Mouse (Mus musculus) spleen, postnatal 14 days (tissue): Measurements from ENCODE around the gene Zfp652.
"Not testable (repeated sequence)": the region's sequence is repeated elsewhere in the genome, so short reads cannot be mapped to it uniquely, and the experiment has no call there.

Experiments used
- DNase-seq, 2 experiments: peaks; one replicate each; pipeline ENCODE4 v3.0.0; 2021 to 2022; ENCODE audit warnings: low spot score in 2 of 2

Gene Zfp652

GRCm38 (mm10) chr11:95710478-95710877, 2.0 kb upstream of the Zfp652 start:
- no peak for DNase-seq

- DNase-seq: no peak
Observed at GRCm38 (mm10) chr11:95712085-95712562, 349 bp upstream of the Zfp652 start.

- peak; percentile 44 to 55 for DNase-seq
Observed at GRCm38 (mm10) chr11:95713225-95713810, 845 bp downstream of the Zfp652 start.

GRCm38 (mm10) chr11:95713811-95714241, 1.4 kb downstream of the Zfp652 start:
- DNase-seq: no peak

GRCm38 (mm10) chr11:95714411-95714810, 1.9 kb downstream of the Zfp652 start:
- DNase-seq: no peak

GRCm38 (mm10) chr11:95716136-95716535, 3.7 kb downstream of the Zfp652 start:
- DNase-seq: no peak

GRCm38 (mm10) chr11:95719356-95719755, 6.9 kb downstream of the Zfp652 start:
- DNase-seq: no peak

- DNase-seq: no peak
Observed at GRCm38 (mm10) chr11:95723287-95723686, 10.8 kb downstream of the Zfp652 start, which contains the start of gene B130006D01Rik. TSS of gene B130006D01Rik (plus strand) at chr11:95723587.

- no peak for DNase-seq
Observed at GRCm38 (mm10) chr11:95724466-95724865, 12.0 kb downstream of the Zfp652 start.

GRCm38 (mm10) chr11:95726156-95726555, 13.7 kb downstream of the Zfp652 start:
- DNase-seq: no peak

GRCm38 (mm10) chr11:95727947-95728346, 15.5 kb downstream of the Zfp652 start:
- DNase-seq: no peak

GRCm38 (mm10) chr11:95728916-95729907, 16.7 kb downstream of the Zfp652 start:
- DNase-seq: no peak

- DNase-seq: no peak
Observed at GRCm38 (mm10) chr11:95734485-95734884, 22.0 kb downstream of the Zfp652 start.

- DNase-seq: no peak
Observed at GRCm38 (mm10) chr11:95737811-95738210, 25.3 kb downstream of the Zfp652 start.

GRCm38 (mm10) chr11:95744521-95744920, 32.0 kb downstream of the Zfp652 start:
- DNase-seq: no peak

- no peak for DNase-seq
Observed at GRCm38 (mm10) chr11:95746821-95747220, 34.3 kb downstream of the Zfp652 start.

GRCm38 (mm10) chr11:95748331-95748730, 35.9 kb downstream of the Zfp652 start:
- DNase-seq: no peak

- no peak for DNase-seq
Observed at GRCm38 (mm10) chr11:95749619-95750018, 37.1 kb downstream of the Zfp652 start.

- DNase-seq: peak; percentile 48 to 83
Observed at GRCm38 (mm10) chr11:95750995-95751394, 38.5 kb downstream of the Zfp652 start.

GRCm38 (mm10) chr11:95755137-95755536, 42.7 kb downstream of the Zfp652 start:
- DNase-seq: not testable (repeated sequence)

- DNase-seq: no peak
Observed at GRCm38 (mm10) chr11:95760521-95760920, 48.0 kb downstream of the Zfp652 start.

GRCm38 (mm10) chr11:95762996-95763395, 50.5 kb downstream of the Zfp652 start:
- DNase-seq: no peak

GRCm38 (mm10) chr11:95764806-95765205, 52.3 kb downstream of the Zfp652 start:
- no peak for DNase-seq
